Mouse (Mus musculus) hindbrain, embryonic 16.5 days (tissue): Measurements from ENCODE around the gene Klf12. TPM values are rescaled to one million over a fixed set of nuclear protein-coding genes. Genes with fewer than 3 reads are reported as not detected.

Source experiments
- ATAC-seq: fragments of 200-750 bp; cut with Nextera tagmentation; 2 replicates; pipeline ENCODE4 v1.8.0; 2017; ENCODE audit warnings: moderate TSS enrichment, moderate library complexity
- H3K27ac ChIP-seq: fragments of 300-500 bp; sonication (generic); 2 replicates; pipeline ENCODE4 v1.5.1; 2014; ENCODE audit warnings: low read depth, mild to moderate bottlenecking, control low read depth, low read length, moderate library complexity
- H3K27me3 ChIP-seq: fragments of 300-500 bp; sonication (generic); replicated peaks from 2 replicates; pipeline ENCODE4 v1.6.1; 2014; ENCODE audit warnings: low read length; ENCODE audit not compliant: control insufficient read depth, insufficient read depth
- H3K36me3 ChIP-seq: fragments of 300-500 bp; sonication (generic); 2 replicates; pipeline ENCODE4 v1.6.1; 2014; ENCODE audit warnings: mild to moderate bottlenecking, low read length, moderate library complexity, mixed read lengths; ENCODE audit not compliant: control insufficient read depth, insufficient read depth
- H3K4me1 ChIP-seq: fragments of 300-500 bp; sonication (generic); 2 replicates; pipeline ENCODE4 v1.6.1; 2014; ENCODE audit warnings: low read depth, low read length; ENCODE audit not compliant: control insufficient read depth, insufficient read depth
- H3K4me2 ChIP-seq: fragments of 300-500 bp; sonication (generic); 2 replicates; pipeline ENCODE4 v1.6.1; 2014; ENCODE audit warnings: mild to moderate bottlenecking, low read length, control low read depth, moderate library complexity
- H3K4me3 ChIP-seq: fragments of 300-500 bp; sonication (generic); 2 replicates; pipeline ENCODE4 v1.5.1; 2014; ENCODE audit warnings: mild to moderate bottlenecking, low read length, control low read depth, moderate library complexity
- H3K9ac ChIP-seq: fragments of 300-500 bp; sonication (generic); 2 replicates; pipeline ENCODE4 v1.6.1; 2014; ENCODE audit warnings: low read depth, mild to moderate bottlenecking, control low read depth, low read length, moderate library complexity
- H3K9me3 ChIP-seq: fragments of 300-500 bp; sonication (generic); 2 replicates; pipeline ENCODE4 v1.6.1; 2014; ENCODE audit warnings: mild to moderate bottlenecking, low read length, moderate library complexity; ENCODE audit not compliant: control insufficient read depth
- WGBS: fragments of 180-500 bp; shearing (Covaris S2); extraction: QIAGEN DNeasy Blood & Tissue Kit; methylation state at CpG from one replicate; pipeline ENCODE4 v1.1.7; 2014; 5-methylcytosine and 5-hydroxymethylcytosine counted together
- polyA plus RNA-seq: library from polyadenylated mRNA; unstranded; fragments of >200 nt; fragmentation: Nextera tagmentation; extraction: Ambion mirVana; gene quantifications from 2 replicates; pipeline ENCODE4 v1.2.1, GENCODE M21; 2015

Klf12 gene
- polyA plus RNA-seq, 1 experiment from 2014 or later: 39.9 TPM

GRCm38 (mm10) chr14:100189490-100190197 lies 94.8 kb downstream of the Klf12 start:
- H3K9ac ChIP-seq: no peak overlapping the region
- H3K27ac ChIP-seq: no peak overlapping the region
- no peaks in the 10 kb centered on the region for H3K9me3 ChIP-seq
- no peak overlapping the region for H3K4me3 ChIP-seq
- no peaks in the 10 kb centered on the region for H3K36me3 ChIP-seq
- 82% methylated on average over 11 of the region's 11 CpGs for WGBS
- ATAC-seq: no peak
- no peak overlapping the region for H3K4me2 ChIP-seq
- no peaks in the 10 kb centered on the region for H3K27me3 ChIP-seq
- H3K4me1 ChIP-seq: no peaks in the 10 kb centered on the region

GRCm38 (mm10) chr14:100187372-100187771 lies 97.1 kb downstream of the Klf12 start:
- WGBS: 67% methylated on average over 3 of the region's 3 CpGs
- no peak overlapping the region for H3K9ac ChIP-seq
- H3K9me3 ChIP-seq: no peaks in the 10 kb centered on the region
- H3K4me1 ChIP-seq: no peaks in the 10 kb centered on the region
- H3K4me2 ChIP-seq: no peak overlapping the region
- H3K4me3 ChIP-seq: no peak overlapping the region
- H3K36me3 ChIP-seq: no peaks in the 10 kb centered on the region
- no peak overlapping the region for H3K27ac ChIP-seq
- no peak for ATAC-seq
- H3K27me3 ChIP-seq: no peaks in the 10 kb centered on the region

GRCm38 (mm10) chr14:100177796-100178195 lies 106.7 kb downstream of the Klf12 start:
- ATAC-seq: no peak

DNA sequence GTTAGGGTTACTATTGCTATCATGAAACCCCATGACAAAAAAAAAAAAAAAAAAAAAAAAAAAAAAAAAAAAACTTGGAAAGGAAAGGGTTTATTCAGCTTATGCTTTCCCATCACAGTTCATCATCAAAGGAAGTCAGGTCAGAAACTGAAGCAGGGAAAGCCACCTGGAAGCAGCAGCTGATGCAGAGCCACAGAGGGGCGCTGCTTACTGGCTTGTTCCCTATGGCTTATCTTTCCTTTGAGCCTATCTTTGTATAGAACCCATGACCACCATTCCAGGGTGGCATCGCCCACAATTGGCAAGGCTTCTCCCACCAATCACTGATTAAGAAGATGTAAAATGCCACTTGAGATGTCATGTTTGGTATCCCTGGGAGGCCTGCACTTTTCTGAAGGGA lies 119.4 kb downstream of the Klf12 start:
- Histone ChIP-seq H3K4me1 (no peaks in the 10 kb centered on the region; the same call in none of the 2 replicates), H3K27me3 (no peaks in the 10 kb centered on the region)

More at GRCm38 (mm10) chr14:100177796-100178195, 106.7 kb downstream of the Klf12 start:
- 89% methylated on average over 3 of the region's 3 CpGs for WGBS
- no peaks in the 10 kb centered on the region for H3K4me1 ChIP-seq
- H3K4me2 ChIP-seq: no peak overlapping the region
- H3K27ac ChIP-seq: no peak overlapping the region
- H3K9ac ChIP-seq: no peak overlapping the region
- H3K27me3 ChIP-seq: no peaks in the 10 kb centered on the region
- H3K4me3 ChIP-seq: no peak overlapping the region
- no peaks in the 10 kb centered on the region for H3K9me3 ChIP-seq
- H3K36me3 ChIP-seq: no peaks in the 10 kb centered on the region

DNA sequence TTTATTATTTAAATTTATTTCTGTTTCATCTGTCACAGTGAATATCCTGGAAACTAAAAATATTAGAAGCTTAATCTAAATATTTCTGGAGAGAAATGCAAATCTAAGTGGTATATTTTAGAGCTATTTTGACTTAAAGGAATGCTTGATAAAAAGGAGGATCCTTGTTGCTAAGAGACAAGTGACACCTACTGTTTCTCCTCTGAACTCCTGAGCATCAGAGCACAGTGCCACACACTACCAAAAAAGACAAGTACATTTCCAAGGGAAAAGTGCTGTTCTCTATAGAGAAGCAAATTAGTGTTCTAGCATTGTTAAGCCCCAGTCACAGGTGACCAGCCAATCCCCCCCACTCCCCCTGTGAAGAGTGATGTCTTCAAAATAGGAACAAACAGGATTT lies 127.8 kb downstream of the Klf12 start:
- Histone ChIP-seq H3K4me3 (no peak overlapping the region), H3K4me2 (no peak overlapping the region), H3K9me3 (no peaks in the 10 kb centered on the region), H3K27ac (no peak overlapping the region), H3K4me1 (no peaks in the 10 kb centered on the region; the same call in 1 of the 2 replicates), H3K36me3 (no peaks in the 10 kb centered on the region), H3K9ac (no peak overlapping the region), H3K27me3 (no peaks in the 10 kb centered on the region)
- no peak for ATAC-seq

More for the DNA sequence above, 119.4 kb downstream of the Klf12 start:
- ATAC-seq: no peak
- no peak overlapping the region for H3K4me3 ChIP-seq
- no peak overlapping the region for H3K9ac ChIP-seq
- WGBS: 90% methylated on average over 2 of the region's 2 CpGs
- H3K9me3 ChIP-seq: no peaks in the 10 kb centered on the region
- H3K4me2 ChIP-seq: no peak overlapping the region
- no peaks in the 10 kb centered on the region for H3K36me3 ChIP-seq
- no peak overlapping the region for H3K27ac ChIP-seq

GRCm38 (mm10) chr14:100147666-100148065 lies 136.8 kb downstream of the Klf12 start:
- Histone ChIP-seq H3K36me3 (no peaks in the 10 kb centered on the region; the same call in 1 of the 2 replicates), H3K4me3 (no peak overlapping the region), H3K4me2 (no peak overlapping the region), H3K9me3 (no peaks in the 10 kb centered on the region), H3K27ac (no peak overlapping the region), H3K4me1 (no peaks in the 10 kb centered on the region), H3K9ac (no peak overlapping the region), H3K27me3 (no peaks in the 10 kb centered on the region)
- ATAC-seq: no peak
- WGBS: 90% methylated on average over 8 of the region's 8 CpGs

DNA sequence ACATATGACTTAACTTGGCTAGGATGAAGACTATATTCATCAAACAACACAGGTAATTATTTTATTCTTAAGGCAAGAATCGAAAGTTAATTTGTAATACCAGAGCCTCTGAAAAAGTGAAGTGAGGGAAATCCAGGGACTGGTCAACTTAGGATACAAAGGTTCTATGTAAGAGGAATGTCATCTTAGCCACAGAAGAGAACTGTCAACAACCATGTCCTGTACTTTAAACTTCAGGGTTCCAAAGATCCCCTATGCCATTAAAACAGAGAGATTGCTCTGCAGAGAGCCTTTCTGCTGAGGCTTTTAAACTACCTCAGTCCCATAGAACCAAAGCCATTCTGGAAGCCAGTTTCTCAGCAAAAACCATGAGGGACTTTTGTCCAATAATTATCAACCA lies 144.1 kb downstream of the Klf12 start:
- Histone ChIP-seq H3K4me2 (no peak overlapping the region), H3K27me3 (no peaks in the 10 kb centered on the region), H3K4me3 (no peak overlapping the region), H3K36me3 (no peaks in the 10 kb centered on the region), H3K27ac (no peak overlapping the region), H3K4me1 (no peaks in the 10 kb centered on the region), H3K9ac (no peak overlapping the region), H3K9me3 (no peaks in the 10 kb centered on the region)
- 94% methylated on average over 1 of the region's 1 CpGs for WGBS
- ATAC-seq: no peak

- H3K36me3 ChIP-seq: no peaks in the 10 kb centered on the region
- H3K4me1 ChIP-seq: peaks cover 3% of the 10 kb centered on the region; the same call in 1 of the 2 replicates
- no peak overlapping the region for H3K27ac ChIP-seq
- no peaks in the 10 kb centered on the region for H3K27me3 ChIP-seq
- no peak overlapping the region for H3K4me3 ChIP-seq
- no peak for ATAC-seq
- 84% methylated on average over 9 of the region's 9 CpGs for WGBS
- no peak overlapping the region for H3K9ac ChIP-seq
- H3K9me3 ChIP-seq: no peaks in the 10 kb centered on the region
- H3K4me2 ChIP-seq: no peak overlapping the region
Observed at GRCm38 (mm10) chr14:100134304-100134703, 150.2 kb downstream of the Klf12 start.

DNA sequence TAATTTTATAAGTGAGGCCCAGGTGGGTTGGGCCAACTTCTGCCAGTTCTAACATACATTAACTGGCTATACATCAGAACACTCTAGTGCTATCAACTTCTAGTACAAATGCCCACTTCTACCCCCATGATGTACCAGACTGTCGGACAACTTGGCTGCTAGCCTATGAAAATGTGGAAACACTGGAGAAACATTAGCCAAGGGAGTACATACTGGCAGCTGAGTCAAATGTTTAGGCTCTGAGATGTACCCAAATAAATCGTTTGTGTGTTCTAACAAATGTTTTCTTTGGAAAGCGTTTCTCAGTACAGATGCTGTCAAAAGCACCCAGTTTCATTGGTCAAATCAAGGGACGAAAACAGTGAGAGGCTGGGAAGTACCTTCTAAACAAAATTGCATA lies 152.0 kb downstream of the Klf12 start:
- WGBS: 68% methylated on average over 4 of the region's 4 CpGs
- Histone ChIP-seq H3K9me3 (no peaks in the 10 kb centered on the region), H3K9ac (no peak overlapping the region), H3K4me2 (no peak overlapping the region), H3K27me3 (no peaks in the 10 kb centered on the region), H3K4me1 (peaks cover 3% of the 10 kb centered on the region; the same call in 1 of the 2 replicates), H3K4me3 (no peak overlapping the region), H3K36me3 (no peaks in the 10 kb centered on the region), H3K27ac (no peak overlapping the region)
- no peak for ATAC-seq
